Mouse (Mus musculus): ENCODE results near the gene Rab3gap2. TPM values are rescaled to one million over a fixed set of nuclear protein-coding genes. Genes with fewer than 3 reads are reported as not detected.
A peak's percentile ranks its signal among the peaks of the same experiment; 100 is the strongest.
"Not testable (repeated sequence)": the region's sequence is repeated elsewhere in the genome, so short reads cannot be mapped to it uniquely, and the experiment has no call there.

Rab3gap2 gene
- total RNA-seq, 1 experiment from 2014 or later = 36.5 TPM

DNA sequence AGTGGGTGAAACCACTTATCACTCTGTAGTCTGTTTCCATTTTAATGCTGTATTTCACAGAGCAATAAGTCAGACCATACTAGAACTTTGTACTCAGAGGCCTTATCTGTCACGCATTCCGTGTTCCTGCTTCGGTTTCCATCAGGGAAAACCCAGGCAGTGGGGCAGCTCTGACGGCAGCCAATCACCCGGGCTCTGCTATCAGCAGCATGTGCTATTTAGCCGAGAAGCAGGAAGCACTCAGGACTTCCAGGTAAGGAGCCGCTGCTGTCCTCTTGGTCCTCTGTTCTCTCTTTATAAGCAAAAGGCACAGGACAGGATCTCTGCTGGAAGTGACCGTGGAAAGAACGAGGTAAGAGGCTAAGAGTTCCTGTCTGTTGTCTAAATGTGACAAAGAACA lies 108.0 kb downstream of the Rab3gap2 start:
- no peak for ATAC-seq (replicated peaks; ENCODE audit: insufficient number of reproducible peaks, low FRiP score, low TSS enrichment, poor library complexity, severe bottlenecking)

DNA sequence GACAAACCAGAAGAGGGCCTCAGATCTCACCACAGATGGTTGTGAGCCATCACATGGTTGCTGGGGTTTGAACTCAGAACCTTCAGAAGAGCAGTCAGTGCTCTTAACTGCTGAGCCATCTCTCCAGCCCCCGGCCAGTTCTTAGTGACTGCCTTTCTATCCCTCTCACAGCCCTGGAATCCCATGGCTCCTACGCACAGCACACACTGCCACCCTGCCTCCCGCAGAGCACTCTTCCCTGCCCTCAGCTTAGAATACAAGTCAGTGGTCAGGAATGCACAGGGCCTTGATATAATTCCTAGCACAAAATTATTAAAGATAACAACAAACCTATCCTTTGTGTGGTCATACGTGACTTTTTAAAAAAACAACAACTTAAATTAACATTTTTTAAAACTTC lies 110.6 kb downstream of the Rab3gap2 start:
- no peak for ATAC-seq (replicated peaks; ENCODE audit: insufficient number of reproducible peaks, low FRiP score, low TSS enrichment, poor library complexity, severe bottlenecking)

DNA sequence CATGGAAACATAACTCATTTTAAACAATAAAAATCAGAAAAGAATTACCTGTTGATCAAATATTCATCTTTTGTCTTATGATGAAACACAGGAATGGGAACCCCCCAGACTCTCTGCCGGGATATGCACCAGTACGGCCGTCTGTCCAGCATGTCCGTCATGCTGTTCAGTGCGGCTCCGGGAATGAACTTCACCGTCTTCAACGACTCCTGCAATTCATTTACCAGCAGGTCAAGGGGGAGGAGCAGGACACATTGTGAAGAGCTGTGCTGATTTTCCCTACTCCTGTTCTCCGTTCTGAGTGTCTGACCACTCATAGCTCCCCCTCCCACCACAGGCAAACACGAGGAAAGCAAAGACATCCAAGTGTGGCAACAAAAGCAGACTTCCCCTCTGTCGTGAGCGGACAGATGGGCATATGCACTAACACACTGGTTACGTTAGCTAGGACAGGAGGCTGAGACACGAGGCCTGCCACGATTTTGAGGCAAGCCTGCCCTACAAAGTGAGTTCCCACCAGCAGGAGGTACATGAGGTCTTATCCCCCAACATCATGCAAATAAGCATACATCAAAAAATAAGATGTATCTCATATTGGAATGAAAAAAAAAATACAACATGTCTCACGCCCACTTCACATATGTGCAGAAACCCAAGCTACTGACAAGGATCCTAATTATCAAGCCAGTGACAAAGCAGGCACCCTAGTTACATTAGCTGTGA lies 112.1 kb downstream of the Rab3gap2 start:
- no peak for ATAC-seq (replicated peaks; ENCODE audit: insufficient number of reproducible peaks, low FRiP score, low TSS enrichment, poor library complexity, severe bottlenecking)

DNA sequence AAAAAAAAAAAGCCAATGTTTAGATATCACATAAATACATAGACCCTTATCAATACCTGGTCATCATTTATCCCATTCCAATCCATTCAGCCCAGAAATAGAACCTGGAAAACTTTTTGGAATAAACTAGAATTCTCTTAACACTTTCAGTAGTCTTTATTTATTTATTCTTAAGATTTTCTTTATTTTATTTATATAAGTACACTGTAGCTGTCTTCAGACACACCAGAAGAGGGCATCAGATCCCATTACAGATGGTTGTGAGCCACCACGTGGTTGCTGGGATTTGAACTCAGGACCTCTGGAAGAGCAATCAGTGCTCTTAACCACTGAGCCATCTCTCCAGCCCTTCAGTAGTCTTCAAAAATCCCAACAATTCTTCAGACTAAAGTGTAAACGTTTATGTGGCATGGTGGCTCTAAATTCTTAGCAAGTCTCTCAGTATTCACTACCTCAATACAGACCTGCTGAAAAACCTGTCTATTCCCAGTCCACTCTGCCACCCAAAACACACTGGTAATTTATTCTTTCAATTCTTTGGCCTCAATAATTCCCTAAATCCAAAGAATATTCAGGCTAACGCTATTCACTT lies 123.9 kb downstream of the Rab3gap2 start:
- not testable (repeated sequence) for ATAC-seq (replicated peaks; ENCODE audit: insufficient number of reproducible peaks, low FRiP score, low TSS enrichment, poor library complexity, severe bottlenecking)

DNA sequence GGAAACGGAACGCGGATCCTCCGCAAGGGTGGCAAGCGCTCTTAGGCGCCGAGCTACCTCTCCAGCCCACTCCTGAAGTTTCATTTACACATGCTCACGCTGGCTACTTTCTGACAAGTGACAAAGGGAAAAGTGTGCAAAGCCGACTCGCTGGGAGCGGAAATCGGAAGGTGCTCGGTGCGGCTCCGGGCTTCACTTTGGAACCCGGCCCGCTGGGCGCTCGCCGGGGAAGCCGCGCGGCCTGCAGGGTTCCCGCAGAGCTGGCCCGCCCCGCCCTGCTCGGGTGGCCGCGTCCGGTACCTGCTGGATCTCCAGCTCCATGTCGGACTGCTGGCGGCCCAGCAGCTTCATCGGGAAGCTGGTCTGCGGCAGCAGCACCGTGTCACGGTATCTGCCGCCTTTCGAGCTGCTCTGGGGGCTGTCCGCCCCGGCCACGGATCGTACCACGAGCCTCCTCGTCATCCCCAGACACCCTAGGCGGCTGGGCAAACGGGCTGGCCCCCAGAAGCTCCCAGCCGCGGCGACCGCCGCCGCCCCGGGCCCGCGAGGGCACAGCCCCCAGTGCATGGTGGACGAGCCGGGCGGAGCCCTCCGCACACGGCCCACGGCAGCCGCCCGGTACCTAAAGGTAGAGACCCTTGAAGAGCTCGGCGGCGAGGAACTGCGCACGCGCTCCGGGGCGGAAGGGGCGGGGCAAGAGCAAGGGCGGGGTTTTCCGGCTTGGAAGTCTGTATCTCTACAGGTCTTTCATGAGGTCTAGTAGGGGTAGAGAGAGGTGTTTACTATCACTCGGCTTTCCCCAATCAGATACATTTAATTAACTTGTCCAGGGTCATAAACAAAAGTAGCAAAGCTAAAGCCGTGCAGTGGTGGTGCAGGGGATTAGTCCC lies 125.0 kb downstream of the Rab3gap2 start, which contains the start of gene Iars2:
Iars2 (minus strand) TSS at position 676 of the 890 bp plus-strand sequence.
- peak; percentile 28; the same call in 1 of the 2 replicates for ATAC-seq (replicated peaks; ENCODE audit: insufficient number of reproducible peaks, low FRiP score, low TSS enrichment, poor library complexity, severe bottlenecking)

DNA sequence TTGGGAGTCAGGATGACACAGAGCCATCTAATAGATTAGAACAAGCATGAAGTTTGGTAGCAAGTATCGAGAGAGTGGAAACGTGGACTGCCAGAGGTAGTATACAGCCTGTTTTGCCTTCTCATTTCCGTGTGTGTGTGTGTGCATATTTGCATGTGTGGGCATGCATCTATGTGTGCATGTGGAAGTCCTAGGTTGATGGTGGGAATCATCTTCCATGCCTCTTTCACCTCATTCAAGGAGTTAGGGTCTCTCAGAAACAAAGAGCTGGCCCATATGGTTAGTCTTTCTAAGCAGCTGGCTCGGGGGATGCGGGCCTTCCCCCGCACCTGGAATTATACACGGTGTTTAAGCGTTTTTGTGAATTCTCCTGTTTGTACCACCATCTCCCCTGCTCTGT lies 125.9 kb downstream of the Rab3gap2 start:
- no peak for ATAC-seq (replicated peaks; ENCODE audit: insufficient number of reproducible peaks, low FRiP score, low TSS enrichment, poor library complexity, severe bottlenecking)

DNA sequence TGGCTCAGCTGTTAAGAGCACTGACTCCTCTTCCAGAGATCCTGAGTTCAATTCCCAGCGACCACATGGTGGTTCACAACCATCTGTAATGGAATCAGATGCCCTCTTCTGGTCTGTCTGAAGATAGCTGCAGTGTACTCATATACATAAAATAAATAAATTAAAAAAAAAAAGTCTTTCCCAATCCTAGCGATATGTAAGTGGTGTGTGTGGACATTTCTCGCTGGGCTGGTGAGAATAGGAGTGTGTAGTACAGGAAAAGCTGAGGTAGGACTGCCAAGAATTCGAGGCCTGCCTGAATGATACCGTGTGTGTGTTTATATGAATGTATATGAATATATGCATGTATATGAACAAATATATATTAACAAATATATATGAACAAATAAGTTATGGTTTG lies 127.4 kb downstream of the Rab3gap2 start:
- no peak for ATAC-seq (replicated peaks; ENCODE audit: insufficient number of reproducible peaks, low FRiP score, low TSS enrichment, poor library complexity, severe bottlenecking)

DNA sequence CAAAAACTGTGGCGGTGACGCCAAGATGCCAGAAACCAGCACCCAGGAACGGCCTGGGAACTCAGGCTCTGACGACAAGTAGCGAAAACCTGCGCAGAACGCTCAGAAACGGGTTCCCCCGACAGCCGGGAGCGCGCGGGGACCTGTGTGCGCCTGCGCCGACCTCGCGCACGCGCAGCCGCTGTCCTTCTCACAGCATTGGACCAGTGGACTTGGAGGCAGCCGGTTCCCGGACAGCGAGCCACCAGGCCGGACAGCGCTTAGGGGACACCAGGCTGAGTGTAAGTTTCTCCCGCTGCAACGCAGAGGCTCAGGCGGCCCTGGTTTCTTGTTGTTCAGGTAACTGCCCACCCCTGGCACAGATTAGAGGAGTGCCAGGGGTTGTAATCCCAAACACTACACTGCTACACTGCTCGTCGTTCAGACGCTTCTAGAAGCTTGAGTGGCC lies 128.1 kb downstream of the Rab3gap2 start, which contains the start of gene Bpnt1:
Bpnt1 (plus strand) TSS at position 167 of the 448 bp plus-strand sequence.
- ATAC-seq (replicated peaks; ENCODE audit: insufficient number of reproducible peaks, low FRiP score, low TSS enrichment, poor library complexity, severe bottlenecking) = peak; percentile 74

DNA sequence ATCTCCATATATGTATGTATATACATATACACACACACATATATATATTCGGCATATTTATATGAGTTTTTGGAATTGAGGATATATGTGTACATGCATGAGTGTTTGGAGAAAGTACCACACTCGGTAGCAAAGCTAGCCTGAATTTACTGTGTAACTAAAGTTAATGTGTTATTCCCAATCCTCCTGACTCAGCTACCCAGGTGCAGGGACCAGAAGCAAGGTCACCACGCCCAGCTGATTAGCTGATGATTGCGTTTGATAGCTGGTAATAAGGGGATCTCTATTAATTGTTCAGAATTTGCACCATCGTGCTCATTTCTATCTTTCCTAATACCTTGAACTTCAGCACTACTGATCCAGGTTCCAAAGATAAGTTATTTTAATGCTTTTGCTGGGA lies 129.7 kb downstream of the Rab3gap2 start:
- ATAC-seq (replicated peaks; ENCODE audit: insufficient number of reproducible peaks, low FRiP score, low TSS enrichment, poor library complexity, severe bottlenecking) = no peak

DNA sequence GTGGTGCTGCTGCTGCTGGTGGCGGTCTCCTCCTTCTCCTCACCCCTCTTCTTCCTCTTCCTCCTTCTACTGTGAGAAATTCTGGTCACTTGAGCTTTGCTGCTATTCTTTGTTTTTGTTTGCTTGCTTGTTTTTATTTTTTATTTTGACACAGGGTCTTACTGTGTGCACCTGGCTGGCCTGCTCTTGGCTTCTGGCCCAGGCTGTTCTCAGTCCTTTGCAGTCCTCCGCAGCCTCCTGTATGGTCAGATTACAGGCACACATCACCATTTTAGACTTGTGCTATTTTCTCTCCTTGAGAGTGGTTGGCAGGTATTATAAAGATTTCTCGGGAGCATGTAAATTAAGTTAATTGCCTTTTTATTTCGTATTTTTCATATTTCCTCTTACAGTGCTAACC lies 130.2 kb downstream of the Rab3gap2 start:
- ATAC-seq (replicated peaks; ENCODE audit: insufficient number of reproducible peaks, low FRiP score, low TSS enrichment, poor library complexity, severe bottlenecking) = no peak

DNA sequence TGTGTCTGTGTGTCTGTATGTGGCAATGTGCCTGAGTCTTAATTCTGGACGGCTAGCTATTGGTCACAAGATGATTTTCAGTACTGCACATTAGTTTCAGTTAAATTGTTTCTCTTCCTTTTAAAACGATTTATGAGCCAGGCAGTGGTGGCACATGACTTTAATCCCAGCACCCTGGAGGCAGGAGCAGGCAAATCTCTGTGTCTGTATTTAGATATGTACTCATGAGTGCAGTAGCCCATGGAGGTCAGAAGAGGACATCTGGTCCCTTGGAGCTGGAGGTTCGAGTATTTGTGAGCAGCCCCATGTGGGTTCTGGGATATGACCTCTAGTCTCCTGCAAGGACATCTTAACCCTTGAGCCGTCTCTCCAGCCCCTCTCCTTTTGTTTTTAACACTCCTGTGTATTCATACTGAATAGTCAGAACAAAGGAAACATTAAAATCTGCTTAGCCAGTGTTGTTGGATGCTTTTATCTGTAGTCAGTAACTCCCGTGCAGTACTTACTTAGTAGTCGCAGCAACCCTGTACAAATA lies 131.4 kb downstream of the Rab3gap2 start:
- ATAC-seq (replicated peaks; ENCODE audit: insufficient number of reproducible peaks, low FRiP score, low TSS enrichment, poor library complexity, severe bottlenecking) = no peak

Other genes with a start within 250 kb of the Rab3gap2 start
- 0.19 TPM in 1 of 3 replicates, not detected in the others for gene Mark1, start 204.5 kb upstream of the Rab3gap2 start, total RNA-seq (2017)
- gene Iars2, start 125.3 kb downstream of the Rab3gap2 start, total RNA-seq (2017) = 24.3 to 38.5 TPM (median 29.8 TPM) in 3 replicates
- 23.3 to 39.3 TPM (median 31.6 TPM) in 3 replicates for gene Bpnt1, start 128.0 kb downstream of the Rab3gap2 start, total RNA-seq (2017)
- gene Eprs, start 158.9 kb downstream of the Rab3gap2 start, total RNA-seq (2017) = 85.2 to 137 TPM (median 93.8 TPM) in 3 replicates